In genomic region chrX:163929550-163929949, GRCm38 (mm10) we compare ENCODE assay signal across 28 mouse cellular contexts. TPM values are rescaled to one million over a fixed set of nuclear protein-coding genes. Genes with fewer than 3 reads are reported as not detected.
A peak's percentile ranks its signal among the peaks of the same experiment; 100 is the strongest.
DNase-seq lines count a peak whose midpoint lies in the region; ATAC-seq and TF ChIP-seq lines count a peak whose summit lies in the region.
"Had no signal": no experiment of that assay in that cellular context is flagged by ENCODE, and none has a peak within 500 bp of the region (broad histone marks: within the 10 kb centered on the region; RNA-seq: fewer than 3 reads in every experiment).

No protein-coding gene starts in this region.

- peaks cover 11% of the 10 kb centered on the region; the same call in 1 of the 2 replicates for H3K79me2 ChIP-seq in macrophage (ENCODE audit: inconsistent target)

- no peak overlapping the region for H3K4me2 ChIP-seq in kidney, embryonic 15.5 days
- no peak overlapping the region for H3K4me2 ChIP-seq in forebrain, postnatal 0 days (ENCODE audit: low read depth)
- H3K4me2 ChIP-seq: embryonic facial prominence, embryonic 12.5 days; embryonic facial prominence, embryonic 15.5 days; heart, embryonic 12.5 days; heart, embryonic 15.5 days; hindbrain, embryonic 13.5 days had no signal

- H3K4me3 ChIP-seq in bone marrow macrophage, adult 2 months (ENCODE audit: insufficient read depth, low read length) = no peak overlapping the region
- no peak overlapping the region for H3K4me3 ChIP-seq in macrophage (ENCODE audit: inconsistent target)
- H3K4me3 ChIP-seq in kidney, embryonic 15.5 days (replicated peaks) = no peak overlapping the region
- H3K4me3 ChIP-seq in forebrain, postnatal 0 days (ENCODE audit: low read depth, low read length) = no peak overlapping the region
- H3K4me3 ChIP-seq: embryonic facial prominence, embryonic 12.5 days; embryonic facial prominence, embryonic 15.5 days; gastrocnemius, adult 2 months; heart, embryonic 12.5 days; heart, embryonic 15.5 days; hindbrain, embryonic 10.5 days; hindbrain, embryonic 13.5 days had no signal

- peak; percentile 50; the same call in 1 of the 2 replicates for ATAC-seq in frontal cortex, adult (ENCODE audit: low TSS enrichment)
- ATAC-seq in kidney, embryonic 15.5 days (replicated peaks; ENCODE audit: low FRiP score) = no peak
- ATAC-seq in monocyte, adult 5-6 weeks (replicated peaks; ENCODE audit: insufficient number of reproducible peaks, low FRiP score, low TSS enrichment, poor library complexity, severe bottlenecking) = no peak
- no peak for ATAC-seq in forebrain, postnatal 0 days
- ATAC-seq: forebrain, embryonic 14.5 days; hindbrain, embryonic 16.5 days had no signal

- H3K36me3 ChIP-seq in macrophage (ENCODE audit: inconsistent target) = no peaks in the 10 kb centered on the region
- no peaks in the 10 kb centered on the region for H3K36me3 ChIP-seq in kidney, embryonic 15.5 days
- H3K36me3 ChIP-seq in forebrain, postnatal 0 days (ENCODE audit: insufficient read depth) = no peaks in the 10 kb centered on the region
- H3K36me3 ChIP-seq: embryonic facial prominence, embryonic 12.5 days; embryonic facial prominence, embryonic 15.5 days; G1E; heart, embryonic 12.5 days; heart, embryonic 15.5 days; hindbrain, embryonic 10.5 days; hindbrain, embryonic 13.5 days had no signal

- DNase-seq in frontal cortex, postnatal 36 days (ENCODE audit: low spot score in 2 of 2) = no peak
- DNase-seq in forebrain, postnatal 0 days = no peak
- DNase-seq: adrenal gland, adult 2 months; adrenal gland, postnatal 14 days; B cell, adult 2 months; cerebellum, adult 18-20 months; cerebellum, adult 9-10 months; cerebellum, postnatal 14 days; gastrocnemius, adult 2 months; gastrocnemius, postnatal 14 days; heart, adult 18-20 months; heart, postnatal 10 days; heart, postnatal 36 days had no signal

- peaks cover 4% of the 10 kb centered on the region; the same call in 1 of the 2 replicates for H3K27me3 ChIP-seq in kidney, embryonic 15.5 days
- no peaks in the 10 kb centered on the region for H3K27me3 ChIP-seq in forebrain, postnatal 0 days (ENCODE audit: insufficient read depth, low read length)
- H3K27me3 ChIP-seq: CH12.LX; embryonic facial prominence, embryonic 12.5 days; embryonic facial prominence, embryonic 15.5 days; heart, embryonic 12.5 days; heart, embryonic 15.5 days had no signal

- peak overlapping the region; percentile 47; the same call in 1 of the 2 replicates for H3K27ac ChIP-seq in bone marrow macrophage, adult 2 months (ENCODE audit: insufficient read depth, low read depth, low read length)
- peak overlapping the region; percentile 28; the same call in 1 of the 2 replicates for H3K27ac ChIP-seq in macrophage
- no peak overlapping the region for H3K27ac ChIP-seq in kidney, embryonic 15.5 days
- no peak overlapping the region for H3K27ac ChIP-seq in forebrain, postnatal 0 days (ENCODE audit: low read depth, low read length)
- H3K27ac ChIP-seq: embryonic facial prominence, embryonic 12.5 days; embryonic facial prominence, embryonic 15.5 days; gastrocnemius, adult 2 months; heart, embryonic 15.5 days; hindbrain, embryonic 10.5 days; hindbrain, embryonic 13.5 days had no signal

- H3K9ac ChIP-seq in kidney, embryonic 15.5 days = no peak overlapping the region
- H3K9ac ChIP-seq in forebrain, postnatal 0 days = no peak overlapping the region
- H3K9ac ChIP-seq: embryonic facial prominence, embryonic 12.5 days; embryonic facial prominence, embryonic 15.5 days; heart, embryonic 12.5 days; heart, embryonic 15.5 days; hindbrain, embryonic 13.5 days had no signal

- H3K4me1 ChIP-seq in bone marrow macrophage, adult 2 months (ENCODE audit: control insufficient read depth, insufficient read depth, low read length) = peaks cover 2% of the 10 kb centered on the region; the same call in 1 of the 2 replicates
- H3K4me1 ChIP-seq in kidney, embryonic 15.5 days = no peaks in the 10 kb centered on the region
- no peaks in the 10 kb centered on the region for H3K4me1 ChIP-seq in forebrain, postnatal 0 days (ENCODE audit: insufficient read depth)
- H3K4me1 ChIP-seq: embryonic facial prominence, embryonic 12.5 days; embryonic facial prominence, embryonic 15.5 days; heart, embryonic 12.5 days; heart, embryonic 15.5 days; hindbrain, embryonic 10.5 days; hindbrain, embryonic 13.5 days had no signal

- H3K9me3 ChIP-seq in kidney, embryonic 15.5 days (replicated peaks) = no peaks in the 10 kb centered on the region
- no peaks in the 10 kb centered on the region for H3K9me3 ChIP-seq in forebrain, postnatal 0 days (ENCODE audit: low read length)
- H3K9me3 ChIP-seq: embryonic facial prominence, embryonic 12.5 days; embryonic facial prominence, embryonic 15.5 days; G1E; heart, embryonic 12.5 days; heart, embryonic 15.5 days; hindbrain, embryonic 10.5 days; hindbrain, embryonic 13.5 days had no signal

- no peak for TF ChIP-seq CTCF in bone marrow macrophage, adult 2 months (IDR thresholded peaks at IDR 0.05; ENCODE audit: low read depth, low read length)
- no peak for TF ChIP-seq CTCF in forebrain, postnatal 0 days (IDR thresholded peaks at IDR 0.05; ENCODE audit: low read depth)

- TF ChIP-seq POLR2A in bone marrow macrophage, adult 2 months (IDR thresholded peaks at IDR 0.05; ENCODE audit: borderline replicate concordance, low read depth, low read length) = no peak

RNA-seq across cellular contexts. Expression of gene Ap1s2, which starts 20.7 kb away (rescaled TPM):
- polyA plus RNA-seq in bone marrow macrophage, adult 2 months (2012; ENCODE audit: insufficient read depth, insufficient read length, missing spikeins) = 241 and 251 TPM in 2 replicates
- 10 to 100 TPM in 24 of 26 experiments, 1 to 10 TPM in 2; 6.1 to 95.8 (median 47.0) TPM for total RNA-seq in macrophage (2018; cell fraction: chromatin; rRNA removed)
- total RNA-seq in macrophage (2018; cell fraction: cytosol; rRNA removed) = 100 to 1,000 TPM in 3 of 26 experiments, 10 to 100 TPM in 23; 37.6 to 108 (median 75.5) TPM
- 100 to 1,000 TPM in 7 of 26 experiments, 10 to 100 TPM in 19; 20.0 to 191 (median 67.2) TPM for total RNA-seq in macrophage (2018; cell fraction: nucleus; rRNA removed)
- polyA plus RNA-seq in macrophage (2018) = 95.1 to 153 TPM (median 101 TPM) in 3 replicates
- 21.8 and 22.5 TPM in 2 replicates for polyA plus RNA-seq in kidney, embryonic 15.5 days (2015; fragmentation: Nextera tagmentation; extraction: Ambion mirVana)
- total RNA-seq in monocyte, adult 5-6 weeks (2017) = 103 to 180 TPM (median 145 TPM) in 3 replicates
- total RNA-seq in forebrain, postnatal 0 days (2014; rRNA removed) = 96.6 and 123 TPM in 2 replicates
- polyA plus RNA-seq in forebrain, postnatal 0 days (2015; fragmentation: Nextera tagmentation; extraction: Ambion mirVana) = 111 and 135 TPM in 2 replicates

RNA-seq across cellular contexts. Expression of gene Zrsr2, which starts 28.9 kb away (rescaled TPM):
- polyA plus RNA-seq in bone marrow macrophage, adult 2 months (2012; ENCODE audit: insufficient read depth, insufficient read length, missing spikeins) = 36.3 and 52.5 TPM in 2 replicates
- total RNA-seq in macrophage (2018; cell fraction: chromatin; rRNA removed) = 100 to 1,000 TPM; 119 to 255 (median 208) TPM
- total RNA-seq in macrophage (2018; cell fraction: cytosol; rRNA removed) = 10 to 100 TPM; 21.4 to 51.2 (median 31.4) TPM
- total RNA-seq in macrophage (2018; cell fraction: nucleus; rRNA removed) = 100 to 1,000 TPM in 18 of 26 experiments, 10 to 100 TPM in 8; 53.9 to 163 (median 115) TPM
- 19.2 to 59.9 TPM (median 23.2 TPM) in 3 replicates for polyA plus RNA-seq in macrophage (2018)
- polyA plus RNA-seq in kidney, embryonic 15.5 days (2015; fragmentation: Nextera tagmentation; extraction: Ambion mirVana) = 60.8 and 69.8 TPM in 2 replicates
- 45.9 to 89.8 TPM (median 70.6 TPM) in 3 replicates for total RNA-seq in monocyte, adult 5-6 weeks (2017)
- 18.5 and 24.4 TPM in 2 replicates for total RNA-seq in forebrain, postnatal 0 days (2014; rRNA removed)
- 73.9 and 81.3 TPM in 2 replicates for polyA plus RNA-seq in forebrain, postnatal 0 days (2015; fragmentation: Nextera tagmentation; extraction: Ambion mirVana)

Comparison
In these comparisons a context has a peak if more than half of its experiments do, and no peak if none do; other contexts are left out.
1. H3K27ac ChIP-seq: peak in bone marrow macrophage, adult 2 months (single experiment) and macrophage (single experiment); none in kidney, embryonic 15.5 days (single experiment) and forebrain, postnatal 0 days (single experiment).